Mouse (Mus musculus) hindbrain, embryonic 16.5 days (tissue): ENCODE measurements at regions not wholly inside any gene's neighbourhood (a gene's known extent, or its start where the extent isn't known, plus 50 kb on each side); places are given as distances from the start of the nearest gene placed in this dataset.
A peak's percentile ranks its signal among the peaks of the same experiment; 100 is the strongest.

Experiments
- ATAC-seq: fragments of 200-750 bp; cut with Nextera tagmentation; 2 replicates; pipeline ENCODE4 v1.8.0; 2017; ENCODE audit warnings: moderate TSS enrichment, moderate library complexity
- H3K27ac ChIP-seq: fragments of 300-500 bp; sonication (generic); 2 replicates; pipeline ENCODE4 v1.5.1; 2014; ENCODE audit warnings: low read depth, mild to moderate bottlenecking, control low read depth, low read length, moderate library complexity
- H3K27me3 ChIP-seq: fragments of 300-500 bp; sonication (generic); replicated peaks from 2 replicates; pipeline ENCODE4 v1.6.1; 2014; ENCODE audit warnings: low read length; ENCODE audit not compliant: control insufficient read depth, insufficient read depth
- H3K36me3 ChIP-seq: fragments of 300-500 bp; sonication (generic); 2 replicates; pipeline ENCODE4 v1.6.1; 2014; ENCODE audit warnings: mild to moderate bottlenecking, low read length, moderate library complexity, mixed read lengths; ENCODE audit not compliant: control insufficient read depth, insufficient read depth
- H3K4me1 ChIP-seq: fragments of 300-500 bp; sonication (generic); 2 replicates; pipeline ENCODE4 v1.6.1; 2014; ENCODE audit warnings: low read depth, low read length; ENCODE audit not compliant: control insufficient read depth, insufficient read depth
- H3K4me2 ChIP-seq: fragments of 300-500 bp; sonication (generic); 2 replicates; pipeline ENCODE4 v1.6.1; 2014; ENCODE audit warnings: mild to moderate bottlenecking, low read length, control low read depth, moderate library complexity
- H3K4me3 ChIP-seq: fragments of 300-500 bp; sonication (generic); 2 replicates; pipeline ENCODE4 v1.5.1; 2014; ENCODE audit warnings: mild to moderate bottlenecking, low read length, control low read depth, moderate library complexity
- H3K9ac ChIP-seq: fragments of 300-500 bp; sonication (generic); 2 replicates; pipeline ENCODE4 v1.6.1; 2014; ENCODE audit warnings: low read depth, mild to moderate bottlenecking, control low read depth, low read length, moderate library complexity
- H3K9me3 ChIP-seq: fragments of 300-500 bp; sonication (generic); 2 replicates; pipeline ENCODE4 v1.6.1; 2014; ENCODE audit warnings: mild to moderate bottlenecking, low read length, moderate library complexity; ENCODE audit not compliant: control insufficient read depth
- WGBS: fragments of 180-500 bp; shearing (Covaris S2); extraction: QIAGEN DNeasy Blood & Tissue Kit; methylation state at CpG from one replicate; pipeline ENCODE4 v1.1.7; 2014; 5-methylcytosine and 5-hydroxymethylcytosine counted together

- 64% methylated on average over 6 of the region's 6 CpGs for WGBS
- H3K4me3 ChIP-seq, result no peak overlapping the region
- no peak for ATAC-seq
Observed at GRCm38 (mm10) chr13:59220587-59220986, 364.4 kb downstream of the Agtpbp1 start.

GRCm38 (mm10) chr13:59220156-59220555, 364.9 kb downstream of the Agtpbp1 start:
- Histone ChIP-seq H3K27me3 (no peaks in the 10 kb centered on the region), H3K4me2 (no peak overlapping the region), H3K4me1 (no peaks in the 10 kb centered on the region), H3K9me3 (no peaks in the 10 kb centered on the region; the same call in 1 of the 2 replicates), H3K4me3 (no peak overlapping the region), H3K9ac (no peak overlapping the region), H3K36me3 (no peaks in the 10 kb centered on the region), H3K27ac (no peak overlapping the region)
- WGBS, result 27% methylated on average over 7 of the region's 7 CpGs
- peak; percentile 20; the same call in 1 of the 2 replicates for ATAC-seq

More at GRCm38 (mm10) chr13:59220587-59220986, 364.4 kb downstream of the Agtpbp1 start:
- Histone ChIP-seq H3K4me1 (no peaks in the 10 kb centered on the region), H3K9me3 (no peaks in the 10 kb centered on the region; the same call in 1 of the 2 replicates), H3K9ac (no peak overlapping the region), H3K27ac (no peak overlapping the region), H3K27me3 (no peaks in the 10 kb centered on the region), H3K4me2 (no peak overlapping the region), H3K36me3 (no peaks in the 10 kb centered on the region)

DNA sequence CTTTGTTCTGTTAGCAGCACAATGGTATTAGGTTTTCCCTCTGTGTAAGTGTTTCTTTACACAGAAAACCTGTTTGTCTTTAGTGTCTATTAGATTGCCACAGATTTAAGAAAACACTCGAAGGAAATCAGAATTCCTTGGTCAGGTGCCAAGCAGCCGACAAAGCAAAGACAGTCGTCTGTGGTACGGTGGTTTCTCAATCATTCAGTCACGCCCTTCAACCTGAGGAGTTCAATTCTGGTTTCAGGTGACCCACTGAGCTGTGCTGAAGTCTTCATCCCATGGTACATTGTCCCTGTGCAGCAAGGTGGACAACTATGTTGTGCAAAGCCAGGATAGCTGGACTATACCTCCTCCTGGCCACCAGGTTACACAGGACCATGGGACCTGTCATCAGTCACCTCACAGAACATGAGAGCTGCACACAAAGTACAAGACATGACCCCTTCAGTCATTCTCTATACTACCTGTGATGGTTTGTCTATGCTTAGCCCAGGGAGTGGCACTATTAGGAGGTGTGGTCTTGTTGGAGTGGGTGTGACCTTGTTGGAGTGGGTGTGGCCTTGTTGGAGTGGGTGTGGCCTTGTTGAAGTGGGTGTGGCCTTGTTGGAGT, 368.2 kb downstream of the Agtpbp1 start:
- no peak overlapping the region for H3K4me2 ChIP-seq
- H3K4me1 ChIP-seq, result no peaks in the 10 kb centered on the region
- H3K4me3 ChIP-seq, result no peak overlapping the region
- H3K36me3 ChIP-seq, result no peaks in the 10 kb centered on the region
- no peaks in the 10 kb centered on the region for H3K27me3 ChIP-seq
- H3K9ac ChIP-seq, result no peak overlapping the region
- no peaks in the 10 kb centered on the region for H3K9me3 ChIP-seq
- ATAC-seq, result no peak
- no peak overlapping the region for H3K27ac ChIP-seq
- WGBS, result 59% methylated on average over 5 of the region's 5 CpGs

DNA sequence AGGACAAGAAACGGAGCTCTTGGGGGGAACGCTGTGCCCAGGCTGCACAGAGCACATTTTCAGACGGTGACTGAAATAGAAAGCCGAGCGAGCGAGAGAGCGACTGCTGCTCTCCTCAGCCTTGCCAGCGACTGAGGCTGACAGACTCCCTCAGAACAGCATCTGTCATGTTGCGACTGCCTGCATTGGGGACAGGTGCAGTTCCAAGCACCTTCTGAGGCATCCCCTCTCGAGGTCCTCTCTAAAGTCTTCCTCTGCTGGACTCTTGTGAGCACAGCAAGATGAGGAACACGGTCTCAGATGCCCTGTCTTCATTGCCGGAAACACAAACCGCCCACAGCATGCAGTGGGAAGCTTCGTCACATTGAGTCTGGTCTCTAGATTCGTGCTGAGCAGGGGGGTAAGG, 372.7 kb downstream of the Agtpbp1 start:
- no peak overlapping the region for H3K9ac ChIP-seq
- 75% methylated on average over 15 of the region's 15 CpGs for WGBS
- H3K36me3 ChIP-seq, result no peaks in the 10 kb centered on the region
- no peaks in the 10 kb centered on the region; the same call in 1 of the 2 replicates for H3K4me1 ChIP-seq
- no peak overlapping the region for H3K4me2 ChIP-seq
- no peak overlapping the region for H3K4me3 ChIP-seq
- H3K27me3 ChIP-seq, result no peaks in the 10 kb centered on the region
- no peaks in the 10 kb centered on the region for H3K9me3 ChIP-seq
- no peak overlapping the region for H3K27ac ChIP-seq
- ATAC-seq, result no peak

DNA sequence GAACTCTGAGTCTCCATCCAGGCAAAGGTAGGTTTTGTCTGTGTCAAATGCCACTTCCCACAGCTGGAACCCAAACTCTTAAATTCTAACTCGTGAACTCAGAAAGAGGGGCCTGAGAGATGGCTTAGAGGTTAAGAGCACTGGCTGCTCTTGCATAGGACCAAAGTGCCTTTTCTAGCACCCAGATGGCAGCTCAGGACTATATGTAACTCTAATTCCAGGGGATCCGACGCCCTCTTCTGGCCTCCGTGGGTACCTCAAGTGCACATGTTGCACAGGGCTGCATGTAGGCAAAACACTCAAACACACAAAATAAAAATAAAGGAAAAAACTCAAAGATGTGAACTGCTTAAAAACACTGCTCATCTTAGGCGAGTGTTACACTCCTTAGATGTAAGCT, 374.2 kb downstream of the Agtpbp1 start:
- Histone ChIP-seq H3K9ac (no peak overlapping the region), H3K27ac (no peak overlapping the region), H3K27me3 (no peaks in the 10 kb centered on the region), H3K4me2 (no peak overlapping the region), H3K36me3 (no peaks in the 10 kb centered on the region), H3K9me3 (no peaks in the 10 kb centered on the region), H3K4me3 (no peak overlapping the region), H3K4me1 (no peaks in the 10 kb centered on the region; the same call in 1 of the 2 replicates)
- no peak for ATAC-seq
- WGBS, result 58% methylated on average over 5 of the region's 5 CpGs

GRCm38 (mm10) chr13:59206186-59206585, 378.8 kb downstream of the Agtpbp1 start:
- Histone ChIP-seq H3K9ac (no peak overlapping the region), H3K4me3 (no peak overlapping the region), H3K27me3 (no peaks in the 10 kb centered on the region), H3K27ac (no peak overlapping the region), H3K9me3 (no peaks in the 10 kb centered on the region), H3K4me1 (no peaks in the 10 kb centered on the region; the same call in 1 of the 2 replicates), H3K4me2 (no peak overlapping the region), H3K36me3 (no peaks in the 10 kb centered on the region)
- ATAC-seq, result no peak
- 89% methylated on average over 3 of the region's 3 CpGs for WGBS

DNA sequence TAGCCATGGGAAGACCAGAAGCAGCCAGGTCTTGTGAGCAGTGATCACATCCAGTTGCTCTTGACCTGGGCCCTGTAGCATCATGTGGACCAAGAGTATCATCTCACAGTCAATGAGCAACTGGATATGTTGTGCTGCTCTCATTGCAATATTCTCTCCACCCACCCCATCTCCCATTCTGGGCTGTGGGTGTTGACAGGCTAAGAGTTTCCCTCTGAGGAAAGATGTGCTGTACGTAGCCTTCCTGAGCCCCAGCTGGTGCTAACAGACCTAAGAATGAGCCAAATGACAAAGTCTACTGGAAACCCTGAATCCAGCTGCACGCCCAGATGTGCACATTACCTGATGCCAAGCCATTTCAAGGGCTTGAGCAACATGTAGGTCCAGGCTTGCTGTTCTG, 380.5 kb downstream of the Agtpbp1 start:
- Histone ChIP-seq H3K9ac (no peak overlapping the region), H3K27ac (no peak overlapping the region), H3K9me3 (no peaks in the 10 kb centered on the region), H3K4me2 (no peak overlapping the region), H3K36me3 (no peaks in the 10 kb centered on the region), H3K4me3 (no peak overlapping the region), H3K27me3 (no peaks in the 10 kb centered on the region), H3K4me1 (no peaks in the 10 kb centered on the region)
- no peak for ATAC-seq
- WGBS, result 79% methylated on average over 2 of the region's 2 CpGs

- WGBS, result 84% methylated on average over 5 of the region's 5 CpGs
- 0 out of 2 replicates have a peak, but pooled peaks cover 3% of the 10 kb centered on the region for H3K4me1 ChIP-seq
- no peaks in the 10 kb centered on the region for H3K9me3 ChIP-seq
- H3K27me3 ChIP-seq, result no peaks in the 10 kb centered on the region
- ATAC-seq, result no peak
- H3K4me2 ChIP-seq, result no peak overlapping the region
- H3K9ac ChIP-seq, result no peak overlapping the region
- H3K4me3 ChIP-seq, result no peak overlapping the region
- H3K36me3 ChIP-seq, result no peaks in the 10 kb centered on the region
- no peak overlapping the region for H3K27ac ChIP-seq
Observed at GRCm38 (mm10) chr13:59196311-59196710, 388.7 kb downstream of the Agtpbp1 start.

DNA sequence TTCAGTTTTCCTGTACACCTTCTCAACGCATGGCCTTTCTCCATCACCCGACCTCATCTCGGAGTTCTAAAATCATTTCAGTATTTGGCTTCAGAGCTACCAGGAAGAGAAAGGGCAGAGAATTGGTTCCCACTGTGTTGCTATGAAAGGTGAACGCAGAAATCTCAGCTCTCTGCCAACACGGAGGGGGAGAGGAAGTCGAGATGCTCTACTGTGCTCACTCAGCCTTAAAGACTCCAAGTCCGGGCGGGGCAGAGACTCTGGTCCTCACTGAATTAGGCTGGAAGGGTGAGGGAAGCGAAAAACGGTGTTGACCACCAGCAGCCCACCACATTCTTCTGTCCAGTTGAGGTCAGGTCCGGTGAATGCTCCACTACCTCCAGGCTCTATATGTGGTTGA, 382.1 kb downstream of the Ntrk2 start:
- ATAC-seq, result no peak
- no peaks in the 10 kb centered on the region; the same call in 1 of the 2 replicates for H3K9me3 ChIP-seq
- H3K36me3 ChIP-seq, result no peaks in the 10 kb centered on the region
- H3K27me3 ChIP-seq, result no peaks in the 10 kb centered on the region
- no peak overlapping the region for H3K9ac ChIP-seq
- no peak overlapping the region for H3K27ac ChIP-seq
- H3K4me1 ChIP-seq, result 0 out of 2 replicates have a peak, but pooled peaks cover 2% of the 10 kb centered on the region
- H3K4me2 ChIP-seq, result no peak overlapping the region
- 74% methylated on average over 11 of the region's 11 CpGs for WGBS
- H3K4me3 ChIP-seq, result no peak overlapping the region
